Mouse (Mus musculus) spleen, embryonic (tissue): Measurements from ENCODE around the gene Akap6.

Experiments used
- CTCF ChIA-PET: fragments of 350-600 bp; sonication (Branson Sonifier 250); formaldehyde crosslinking; loops from one replicate; lab custom pipeline; 2022; lab: Charles Lee

Gene Akap6

GRCm38 (mm10) chr12:52847830-52848518 lies 148.8 kb downstream of the Akap6 start:
- CTCF ChIA-PET = no interaction called here

- CTCF ChIA-PET = no interaction called here
Measured at GRCm38 (mm10) chr12:52848519-52848855, 149.3 kb downstream of the Akap6 start.

- CTCF ChIA-PET = no interaction called here
Measured at GRCm38 (mm10) chr12:52849297-52849696, 150.1 kb downstream of the Akap6 start.

- CTCF ChIA-PET = no interaction called here
Measured at GRCm38 (mm10) chr12:52850332-52851036, 151.3 kb downstream of the Akap6 start.

- CTCF ChIA-PET = no interaction called here
Measured at GRCm38 (mm10) chr12:52851221-52851620, 152.0 kb downstream of the Akap6 start.

GRCm38 (mm10) chr12:52854236-52854679 lies 155.1 kb downstream of the Akap6 start:
- CTCF ChIA-PET = no interaction called here

GRCm38 (mm10) chr12:52856104-52856503 lies 156.9 kb downstream of the Akap6 start:
- CTCF ChIA-PET = no interaction called here

GRCm38 (mm10) chr12:52857306-52857705 lies 158.1 kb downstream of the Akap6 start:
- CTCF ChIA-PET = no interaction called here

GRCm38 (mm10) chr12:52861922-52862321 lies 162.7 kb downstream of the Akap6 start:
- CTCF ChIA-PET = no interaction called here

GRCm38 (mm10) chr12:52868000-52868624 lies 168.9 kb downstream of the Akap6 start:
- CTCF ChIA-PET = no interaction called here

- CTCF ChIA-PET = no interaction called here
Measured at GRCm38 (mm10) chr12:52871604-52872003, 172.4 kb downstream of the Akap6 start.

- CTCF ChIA-PET = no interaction called here
Measured at GRCm38 (mm10) chr12:52874332-52874923, 175.2 kb downstream of the Akap6 start.

GRCm38 (mm10) chr12:52876065-52876464 lies 176.9 kb downstream of the Akap6 start:
- CTCF ChIA-PET = no interaction called here

GRCm38 (mm10) chr12:52876978-52877769 lies 178.0 kb downstream of the Akap6 start:
- CTCF ChIA-PET = no interaction called here

GRCm38 (mm10) chr12:52879324-52879723 lies 180.1 kb downstream of the Akap6 start:
- CTCF ChIA-PET = no interaction called here

- CTCF ChIA-PET = no interaction called here
Measured at GRCm38 (mm10) chr12:52892519-52892918, 193.3 kb downstream of the Akap6 start.

GRCm38 (mm10) chr12:52893656-52894405 lies 194.6 kb downstream of the Akap6 start:
- CTCF ChIA-PET = interaction anchor here (0.6 kb wide), 1 partner anchor 10 kb away, joined by 3 read pairs; no protein-coding TSS in a partner anchor

- CTCF ChIA-PET = no interaction called here
Measured at GRCm38 (mm10) chr12:52895672-52896460, 196.7 kb downstream of the Akap6 start.

GRCm38 (mm10) chr12:52896785-52897184 lies 197.6 kb downstream of the Akap6 start:
- CTCF ChIA-PET = no interaction called here

GRCm38 (mm10) chr12:52898130-52898529 lies 198.9 kb downstream of the Akap6 start:
- CTCF ChIA-PET = no interaction called here
